Mouse (Mus musculus) myocyte (in vitro differentiated cells): ENCODE results near the gene Dusp19. TPM values are rescaled to one million over a fixed set of nuclear protein-coding genes. Genes with fewer than 3 reads are reported as not detected.

Experiments
- polyA plus RNA-seq: library from polyadenylated mRNA; unstranded; fragments of >200 nt; fragmentation: generic; extraction: Trizol; gene quantifications from one replicate; pipeline ENCODE4 v1.2.1, GENCODE M21; 2012; ENCODE audit warnings: missing spikeins

The Dusp19 gene
- polyA plus RNA-seq, 1 experiment = 3.4 TPM

Other genes starting within 250 kb of the Dusp19 start
- gene Frzb, start 169.4 kb upstream of the Dusp19 start, polyA plus RNA-seq = 0.06 TPM
- gene Nckap1, start 35.7 kb upstream of the Dusp19 start, polyA plus RNA-seq = 34.8 TPM
- gene Nup35, start 191 bp downstream of the Dusp19 start, polyA plus RNA-seq = 17.1 TPM